Mouse (Mus musculus) stomach, postnatal 0 days (tissue): ENCODE results near the gene Xxylt1.

ENCODE experiments used
- CTCF ChIP-seq: IDR thresholded peaks from 2 replicates; pipeline ENCODE4 v1.5.1; 2016; ENCODE audit warnings: antibody characterized with exemption, low read depth, mild to moderate bottlenecking, moderate library complexity
- EP300 ChIP-seq: optimal IDR thresholded peaks from 2 replicates; pipeline ENCODE3; 2016; ENCODE audit warnings: antibody characterized with exemption

GRCm38 (mm10) chr16:31016669-31017068 is 64.6 kb downstream of the Xxylt1 start:
- no peak for TF ChIP-seq CTCF
- TF ChIP-seq EP300: no peak
